Mouse (Mus musculus) retina, embryonic 14.5 days (tissue): ENCODE measurements at regions not wholly inside any gene's neighbourhood (a gene's known extent, or its start where the extent isn't known, plus 50 kb on each side); places are given as distances from the start of the nearest gene placed in this dataset.

ENCODE experiments used
- DNase-seq: peaks from one replicate; pipeline ENCODE4 v3.0.0-alpha.2; 2015; ENCODE audit warnings: low spot score

GRCm38 (mm10) chr9:115483024-115483423 is 172.8 kb upstream of the Stt3b start:
- no peak for DNase-seq

GRCm38 (mm10) chr9:115483721-115484120 is 173.5 kb upstream of the Stt3b start:
- DNase-seq, result no peak

GRCm38 (mm10) chr9:115484408-115484807 is 174.2 kb upstream of the Stt3b start:
- DNase-seq, result no peak

- no peak for DNase-seq
Measured at GRCm38 (mm10) chr9:115485219-115485618, 175.0 kb upstream of the Stt3b start.

DNA sequence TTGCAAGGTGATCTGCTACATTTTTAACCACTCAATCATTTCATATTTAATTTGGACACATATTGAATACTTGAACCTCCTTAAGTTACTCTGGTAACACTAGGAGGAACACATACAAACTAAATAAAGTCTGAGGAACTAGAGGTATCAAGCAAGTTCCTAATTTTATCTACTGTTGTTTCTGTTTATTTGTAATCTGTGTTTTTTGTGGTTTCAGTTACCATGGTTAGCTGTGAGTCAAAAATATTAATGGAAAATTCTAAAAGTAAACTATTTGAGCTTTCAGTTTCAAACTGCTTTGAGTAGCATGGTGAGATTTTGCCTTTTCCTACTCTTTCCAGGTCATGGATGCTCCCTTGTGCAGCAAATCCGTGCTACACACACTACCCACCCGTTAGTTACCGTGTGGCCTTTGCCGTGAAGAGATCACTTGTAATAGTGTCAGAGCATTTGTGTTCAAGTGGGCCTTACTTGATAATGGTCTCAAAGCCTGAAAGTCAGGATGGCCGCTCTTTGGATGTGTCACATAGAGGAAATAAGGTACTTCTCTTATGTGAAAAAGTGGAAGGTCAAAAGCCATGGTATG is 177.0 kb upstream of the Stt3b start:
- no peak for DNase-seq

DNA sequence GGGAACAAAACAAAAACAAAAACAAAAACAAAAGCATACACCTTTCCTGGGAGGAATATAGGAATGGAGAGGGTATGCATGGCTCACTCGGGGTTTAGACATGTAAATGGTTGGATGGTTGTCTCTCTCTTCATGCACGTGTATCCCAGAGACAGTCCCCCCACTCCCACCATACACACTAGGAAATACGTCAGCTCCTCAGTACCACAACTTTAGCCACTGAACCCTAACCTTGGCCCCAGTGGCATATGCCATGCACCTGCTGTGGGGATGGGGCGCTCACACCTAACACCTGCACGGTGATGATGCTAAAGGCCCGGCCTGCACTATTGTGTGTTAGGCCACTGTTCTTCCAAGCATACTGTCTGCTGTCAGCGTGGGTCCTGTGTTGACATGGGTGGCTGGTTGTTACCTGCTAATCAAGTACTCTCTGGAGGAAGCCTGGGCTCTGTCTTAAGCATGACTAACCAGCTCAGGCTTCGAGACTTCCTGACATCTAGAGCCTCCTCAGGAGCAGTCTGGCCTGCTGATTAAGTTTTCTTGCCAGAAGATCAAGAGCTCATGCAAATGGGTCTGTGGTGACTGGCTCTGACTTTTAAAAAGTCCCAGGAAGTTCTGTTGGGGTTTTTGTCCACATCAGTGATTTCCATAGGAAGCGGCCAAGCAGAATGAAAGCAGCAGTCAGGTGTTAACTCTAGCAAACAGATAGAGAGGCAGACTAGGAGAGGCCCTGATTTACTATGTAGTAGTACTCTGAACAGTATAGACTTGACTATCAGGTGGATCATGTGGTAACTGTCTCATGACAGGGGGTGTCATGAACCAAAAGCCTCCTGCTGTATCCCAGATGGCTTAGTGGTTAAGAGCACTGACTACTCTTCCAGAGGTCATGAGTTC is 178.9 kb upstream of the Stt3b start:
- DNase-seq, result no peak

- no peak for DNase-seq
Measured at GRCm38 (mm10) chr9:115492431-115493171, 182.4 kb upstream of the Stt3b start.

- no peak for DNase-seq
Measured at GRCm38 (mm10) chr9:115493765-115494164, 183.5 kb upstream of the Stt3b start.

- no peak for DNase-seq
Measured at GRCm38 (mm10) chr9:115499536-115499935, 189.3 kb upstream of the Stt3b start.

- DNase-seq, result no peak
Measured at GRCm38 (mm10) chr9:115504789-115505188, 194.6 kb upstream of the Stt3b start.

- no peak for DNase-seq
Measured at GRCm38 (mm10) chr9:115507131-115507689, 197.0 kb upstream of the Stt3b start.

DNA sequence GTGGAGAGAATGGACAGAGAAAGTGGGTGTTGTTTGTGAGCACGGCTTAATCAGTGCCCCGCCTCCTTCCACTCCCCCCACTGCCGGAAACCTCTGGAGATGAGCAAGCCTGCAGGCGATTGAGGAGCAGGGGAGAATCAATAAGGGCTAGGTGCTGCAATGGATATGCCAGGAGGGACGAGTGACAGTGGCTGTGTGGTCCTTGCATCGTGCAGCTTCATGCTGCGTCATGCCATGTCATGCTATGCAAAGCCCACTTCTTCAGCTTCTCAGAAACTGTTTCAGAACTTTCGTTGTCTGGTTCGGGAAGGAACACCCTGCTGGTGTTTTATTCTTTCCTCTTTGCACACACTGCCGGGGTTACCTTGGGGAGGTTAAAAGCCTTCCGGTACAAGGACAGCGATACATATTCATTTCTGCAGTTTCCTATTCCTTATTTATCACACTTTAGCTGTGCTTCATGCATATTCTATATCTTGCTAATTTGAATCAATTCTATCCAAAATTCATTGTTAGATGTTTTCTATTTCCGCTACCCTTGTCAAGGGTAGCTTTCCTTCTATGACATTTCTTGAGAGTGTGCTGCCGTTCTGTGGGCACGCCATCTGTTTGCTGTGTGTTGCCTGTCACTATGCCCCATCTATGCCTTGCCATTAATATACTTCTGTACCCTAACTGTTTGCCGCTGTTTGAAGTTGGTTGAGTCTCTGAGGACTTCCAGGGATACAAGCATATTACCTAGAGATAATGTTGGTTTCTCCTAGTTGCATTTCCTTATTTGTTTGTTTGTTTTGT is 202.8 kb upstream of the Stt3b start:
- no peak for DNase-seq

GRCm38 (mm10) chr9:115517903-115518302 is 207.7 kb upstream of the Stt3b start:
- no peak for DNase-seq

- no peak for DNase-seq
Measured at GRCm38 (mm10) chr9:115524161-115524560, 213.9 kb upstream of the Stt3b start.

DNA sequence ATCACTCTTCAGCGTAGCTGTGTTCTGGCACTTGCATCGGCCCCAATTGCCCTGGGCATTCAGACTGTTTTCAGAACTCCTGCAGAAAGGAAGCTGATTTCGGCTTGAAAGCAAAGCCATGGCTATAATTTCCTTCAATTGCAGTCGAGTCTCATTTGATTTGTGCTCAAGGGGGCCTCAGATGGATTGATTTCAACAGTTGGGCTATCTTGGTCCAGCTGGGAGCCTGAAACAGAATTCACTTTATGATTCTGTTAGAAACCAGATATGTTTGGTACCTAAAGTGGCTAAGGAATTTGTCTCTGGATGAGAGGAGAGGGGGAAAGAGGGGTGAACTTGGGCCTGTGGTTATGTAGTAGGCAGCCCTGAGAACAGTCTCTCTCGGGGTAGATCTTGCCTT is 214.4 kb upstream of the Stt3b start:
- DNase-seq, result no peak

GRCm38 (mm10) chr9:115526322-115526721 is 216.1 kb upstream of the Stt3b start:
- DNase-seq, result no peak

- DNase-seq, result no peak
Measured at GRCm38 (mm10) chr9:115526981-115527380, 216.8 kb upstream of the Stt3b start.

- DNase-seq, result no peak
Measured at GRCm38 (mm10) chr9:115534198-115534597, 224.0 kb upstream of the Stt3b start.

- no peak for DNase-seq
Measured at GRCm38 (mm10) chr9:115543665-115544064, 233.4 kb upstream of the Stt3b start.

DNA sequence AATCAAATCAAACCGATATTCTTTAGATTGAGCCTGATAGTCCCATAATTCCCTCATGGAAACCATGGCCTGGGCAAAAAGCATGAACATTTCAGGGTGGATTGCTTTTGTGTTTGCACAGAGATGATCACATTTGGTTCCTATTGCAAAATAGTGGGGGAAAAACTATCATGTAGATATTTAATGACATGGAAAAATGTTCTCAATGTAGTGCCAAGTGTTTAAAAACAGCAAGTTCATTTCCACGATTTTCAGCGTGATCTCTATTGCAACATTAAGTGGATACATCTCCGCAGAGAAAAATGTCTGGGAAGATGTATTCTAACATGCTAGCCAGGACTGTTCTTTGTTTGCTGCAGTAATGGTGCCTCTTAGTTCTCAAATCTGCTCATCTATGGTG is 235.0 kb upstream of the Stt3b start:
- DNase-seq, result no peak

- DNase-seq, result no peak
Measured at GRCm38 (mm10) chr9:115545792-115546191, 235.6 kb upstream of the Stt3b start.
